Mouse (Mus musculus) limb, embryonic 15.5 days (tissue): ENCODE measurements around the gene Tjp3. TPM values are rescaled to one million over a fixed set of nuclear protein-coding genes. Genes with fewer than 3 reads are reported as not detected.

ENCODE experiments used
- ATAC-seq: fragments of 200-750 bp; cut with Nextera tagmentation; 2 replicates; pipeline ENCODE4 v1.8.0; 2017; ENCODE audit warnings: low read depth, moderate TSS enrichment; ENCODE audit not compliant: insufficient number of reproducible peaks, low FRiP score, low TSS enrichment
- H3K27ac ChIP-seq: fragments of 300-500 bp; sonication (generic); 2 replicates; pipeline ENCODE4 v1.5.1; 2015; ENCODE audit warnings: moderate library complexity, mild to moderate bottlenecking, inconsistent platforms
- H3K27me3 ChIP-seq: fragments of 300-500 bp; sonication (generic); 2 replicates; pipeline ENCODE4 v1.6.1; 2015; ENCODE audit warnings: inconsistent platforms
- H3K36me3 ChIP-seq: fragments of 300-500 bp; sonication (generic); 2 replicates; pipeline ENCODE4 v1.6.1; 2015; ENCODE audit warnings: inconsistent platforms
- H3K4me1 ChIP-seq: fragments of 300-500 bp; sonication (generic); 2 replicates; pipeline ENCODE4 v1.6.1; 2015; ENCODE audit warnings: inconsistent platforms
- H3K4me2 ChIP-seq: fragments of 300-500 bp; sonication (generic); 2 replicates; pipeline ENCODE4 v1.6.1; 2015; ENCODE audit warnings: mild to moderate bottlenecking, inconsistent platforms
- H3K4me3 ChIP-seq: fragments of 300-500 bp; sonication (generic); 2 replicates; pipeline ENCODE4 v1.5.1; 2015; ENCODE audit warnings: mild to moderate bottlenecking, inconsistent platforms
- H3K9ac ChIP-seq: fragments of 300-500 bp; sonication (generic); 2 replicates; pipeline ENCODE4 v1.6.1; 2015; ENCODE audit warnings: inconsistent platforms
- H3K9me3 ChIP-seq: fragments of 300-500 bp; sonication (generic); 2 replicates; pipeline ENCODE4 v1.6.1; 2016; ENCODE audit warnings: inconsistent platforms
- WGBS: fragments of 180-500 bp; shearing (Covaris S2); methylation state at CpG from one replicate; pipeline ENCODE4 v1.1.7; 2015; 5-methylcytosine and 5-hydroxymethylcytosine counted together
- polyA plus RNA-seq: library from polyadenylated mRNA; unstranded; fragments of >200 nt; fragmentation: Nextera tagmentation; extraction: Ambion mirVana; gene quantifications from 2 replicates; pipeline ENCODE4 v1.2.1, GENCODE M21; 2015

Gene Tjp3
- polyA plus RNA-seq, 1 experiment from 2014 or later: 9.9 TPM

DNA sequence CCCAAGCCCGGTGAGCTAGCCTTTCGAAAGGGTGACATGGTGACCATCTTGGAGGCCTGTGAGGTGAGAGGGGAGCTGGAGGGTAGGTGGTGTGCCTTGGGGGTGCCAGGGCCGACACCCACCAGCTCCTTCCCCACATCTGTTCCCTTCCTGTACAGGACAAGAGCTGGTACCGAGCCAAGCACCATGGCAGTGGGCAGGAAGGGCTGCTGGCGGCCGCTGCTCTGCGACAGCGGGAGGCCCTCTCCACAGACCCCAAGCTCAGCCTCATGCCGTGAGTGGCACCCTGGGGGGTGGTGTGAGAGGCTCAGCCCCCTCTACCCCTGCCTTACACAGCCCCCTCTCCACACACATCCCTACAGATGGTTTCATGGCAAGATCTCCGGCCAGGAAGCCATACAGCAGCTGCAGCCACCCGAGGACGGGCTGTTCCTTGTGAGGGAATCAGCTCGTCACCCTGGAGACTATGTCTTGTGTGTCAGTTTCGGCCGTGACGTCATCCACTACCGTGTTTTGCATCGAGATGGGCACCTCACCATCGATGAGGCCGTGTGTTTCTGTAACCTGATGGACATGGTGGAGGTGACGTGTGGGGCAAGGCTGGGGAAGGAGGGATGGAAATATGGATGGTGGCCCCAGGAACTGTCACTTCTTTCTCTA lies 32.0 kb downstream of the Tjp3 start:
- Histone ChIP-seq H3K4me3 (no peak overlapping the region), H3K9ac (no peak overlapping the region), H3K9me3 (peaks cover 4% of the 10 kb centered on the region; the same call in 1 of the 2 replicates), H3K36me3 (peaks cover 31% of the 10 kb centered on the region), H3K27me3 (peaks cover 57% of the 10 kb centered on the region), H3K4me1 (peaks cover 22% of the 10 kb centered on the region), H3K27ac (no peak overlapping the region), H3K4me2 (no peak overlapping the region)
- 35% methylated on average over 21 of the region's 21 CpGs for WGBS
- ATAC-seq: no peak

- WGBS: 2% methylated on average over 62 of the region's 62 CpGs
Observed at GRCm38 (mm10) chr10:81257158-81258039, 34.0 kb downstream of the Tjp3 start.

GRCm38 (mm10) chr10:81254886-81255285 lies 36.5 kb downstream of the Tjp3 start:
- no peak overlapping the region for H3K4me2 ChIP-seq
- H3K27me3 ChIP-seq: peaks cover 85% of the 10 kb centered on the region
- ATAC-seq: no peak
- H3K9me3 ChIP-seq: no peaks in the 10 kb centered on the region
- WGBS: 52% methylated on average over 1 of the region's 1 CpGs
- no peak overlapping the region for H3K4me3 ChIP-seq
- H3K27ac ChIP-seq: no peak overlapping the region
- no peaks in the 10 kb centered on the region for H3K36me3 ChIP-seq
- no peak overlapping the region for H3K9ac ChIP-seq
- peaks cover 35% of the 10 kb centered on the region for H3K4me1 ChIP-seq

More at GRCm38 (mm10) chr10:81257158-81258039, 34.0 kb downstream of the Tjp3 start:
- no peak for ATAC-seq
- Histone ChIP-seq H3K4me3 (peak overlapping the region; percentile 46), H3K9ac (peak overlapping the region; percentile 33), H3K4me1 (peaks cover 32% of the 10 kb centered on the region), H3K9me3 (peaks cover 4% of the 10 kb centered on the region; the same call in 1 of the 2 replicates), H3K27me3 (peaks cover 77% of the 10 kb centered on the region), H3K27ac (no peak overlapping the region), H3K36me3 (peaks cover 12% of the 10 kb centered on the region), H3K4me2 (peak overlapping the region; percentile 78)

DNA sequence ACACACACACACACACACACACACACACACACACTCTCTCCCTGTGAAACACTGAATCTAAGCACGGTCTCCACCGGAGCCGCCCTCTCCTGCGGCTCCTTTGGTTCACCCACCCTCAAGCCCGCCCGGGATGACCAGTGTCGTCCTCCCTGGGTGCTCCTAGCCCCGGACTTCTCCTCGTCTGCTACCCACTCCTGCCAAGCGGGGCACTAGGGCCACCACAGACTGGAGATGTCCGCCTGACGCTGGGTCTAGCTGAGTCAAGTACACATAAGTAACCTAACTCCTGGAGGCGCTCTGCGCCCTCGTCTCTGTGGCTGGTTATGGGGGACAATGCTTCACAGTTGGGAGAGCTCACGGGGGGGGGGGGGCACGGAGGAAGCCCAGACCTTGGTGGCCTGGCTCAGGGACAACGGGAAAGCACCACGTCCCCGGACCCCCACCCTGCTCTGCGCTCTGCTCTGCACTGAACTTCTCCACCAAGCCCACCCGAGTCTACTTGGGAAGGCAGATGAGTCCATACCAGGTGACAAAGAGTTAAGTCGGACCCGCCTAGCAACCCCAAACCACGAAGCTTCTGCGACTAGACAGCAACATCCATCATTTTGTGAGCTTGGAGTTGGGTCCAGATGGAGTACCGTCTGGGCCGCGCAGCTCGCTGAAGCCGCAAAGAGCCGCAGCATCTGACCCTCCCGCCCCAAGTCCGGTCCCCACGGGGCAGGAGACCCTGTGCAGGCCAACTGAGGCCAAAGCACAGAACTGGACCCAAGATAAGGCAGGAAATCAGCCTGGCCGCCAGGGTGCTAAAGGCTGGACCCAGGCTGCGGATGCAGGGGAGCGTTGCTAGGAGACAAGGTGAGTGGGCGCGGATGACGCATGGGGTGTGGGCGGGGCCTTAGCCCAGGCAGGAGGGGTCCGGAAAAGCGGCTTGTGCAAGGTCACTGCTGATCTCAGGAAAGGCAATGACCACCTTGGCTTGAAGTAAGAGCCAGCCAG lies 38.7 kb downstream of the Tjp3 start, which contains the start of gene Matk:
Gene Matk, plus strand, starts transcription at position 512 of the 996 bp plus-strand sequence.
- Histone ChIP-seq H3K9ac (0 out of 2 replicates have a peak within 1 kb of the TSS, but pooled peaks have one; percentile 10), H3K9me3 (no peaks in the 10 kb centered on the region), H3K4me2 (peak within 1 kb of the TSS; percentile 24), H3K27ac (no peak within 1 kb of the TSS), H3K4me1 (peaks cover 22% of the 10 kb centered on the region), H3K36me3 (no peaks in the 10 kb centered on the region; the same call in 1 of the 2 replicates), H3K27me3 (peaks cover 64% of the 10 kb centered on the region), H3K4me3 (peak within 1 kb of the TSS; percentile 13; the same call in 1 of the 2 replicates)
- ATAC-seq: no peak
- WGBS: 11% methylated on average over 44 of the region's 44 CpGs

- no peak for ATAC-seq
- 76% methylated on average over 8 of the region's 8 CpGs for WGBS
Observed at GRCm38 (mm10) chr10:81249442-81249841, 41.9 kb downstream of the Tjp3 start.

DNA sequence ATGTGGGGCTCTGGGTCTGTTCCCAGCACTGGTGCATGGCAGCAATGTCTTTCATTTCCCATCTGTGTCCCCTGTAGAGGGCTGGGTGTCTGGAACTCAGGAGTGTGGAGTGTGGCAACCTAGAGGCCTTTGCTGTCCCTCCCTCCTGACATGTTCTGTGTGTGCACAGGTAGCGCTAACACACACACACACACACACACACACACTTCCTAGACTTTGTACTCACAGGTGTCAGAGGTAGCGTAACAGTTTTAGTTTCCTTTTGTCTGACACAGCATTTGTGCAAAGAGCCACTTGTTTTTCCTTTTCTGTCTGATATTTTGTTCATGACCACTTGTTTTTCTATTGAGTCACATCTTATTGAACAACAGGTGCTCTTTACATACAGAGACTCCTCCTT lies 43.6 kb downstream of the Tjp3 start:
- Histone ChIP-seq H3K27me3 (peaks cover 36% of the 10 kb centered on the region), H3K4me2 (no peak overlapping the region), H3K36me3 (peaks cover 5% of the 10 kb centered on the region), H3K4me1 (peaks cover 11% of the 10 kb centered on the region), H3K27ac (no peak overlapping the region), H3K9ac (no peak overlapping the region), H3K4me3 (no peak overlapping the region), H3K9me3 (no peaks in the 10 kb centered on the region)
- 92% methylated on average over 2 of the region's 2 CpGs for whole genome bisulfite sequencing
- no peak for ATAC-seq

More at GRCm38 (mm10) chr10:81249442-81249841, 41.9 kb downstream of the Tjp3 start:
- Histone ChIP-seq H3K9me3 (no peaks in the 10 kb centered on the region), H3K36me3 (peaks cover 5% of the 10 kb centered on the region), H3K27me3 (peaks cover 44% of the 10 kb centered on the region), H3K4me3 (no peak overlapping the region), H3K4me1 (peaks cover 17% of the 10 kb centered on the region), H3K4me2 (no peak overlapping the region), H3K27ac (no peak overlapping the region), H3K9ac (no peak overlapping the region)

DNA sequence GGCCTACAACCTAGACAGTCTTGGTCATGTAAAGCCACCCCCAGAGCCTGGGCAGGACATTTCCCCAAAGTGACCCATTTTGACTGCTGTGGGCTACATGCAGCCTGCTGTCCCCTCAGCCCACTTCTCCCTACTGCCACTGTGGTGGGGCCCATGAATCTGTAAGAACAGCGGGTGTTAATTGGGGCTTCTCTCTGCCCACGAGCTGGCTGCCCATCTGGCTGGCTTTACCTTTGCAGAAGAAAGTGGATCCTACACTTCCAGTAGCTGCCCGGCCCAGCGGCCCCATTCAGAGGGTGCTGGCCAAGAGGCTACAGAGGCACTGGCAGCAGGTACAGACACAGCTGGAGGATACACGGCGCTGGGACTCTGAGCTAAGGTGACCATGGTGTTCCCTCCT lies 46.2 kb downstream of the Tjp3 start:
- Histone ChIP-seq H3K4me1 (peaks cover 2% of the 10 kb centered on the region), H3K9ac (no peak overlapping the region), H3K4me3 (no peak overlapping the region), H3K36me3 (peaks cover 5% of the 10 kb centered on the region), H3K27me3 (peaks cover 31% of the 10 kb centered on the region), H3K4me2 (no peak overlapping the region), H3K9me3 (no peaks in the 10 kb centered on the region), H3K27ac (no peak overlapping the region)
- 83% methylated on average over 6 of the region's 6 CpGs for WGBS
- no peak for ATAC-seq

DNA sequence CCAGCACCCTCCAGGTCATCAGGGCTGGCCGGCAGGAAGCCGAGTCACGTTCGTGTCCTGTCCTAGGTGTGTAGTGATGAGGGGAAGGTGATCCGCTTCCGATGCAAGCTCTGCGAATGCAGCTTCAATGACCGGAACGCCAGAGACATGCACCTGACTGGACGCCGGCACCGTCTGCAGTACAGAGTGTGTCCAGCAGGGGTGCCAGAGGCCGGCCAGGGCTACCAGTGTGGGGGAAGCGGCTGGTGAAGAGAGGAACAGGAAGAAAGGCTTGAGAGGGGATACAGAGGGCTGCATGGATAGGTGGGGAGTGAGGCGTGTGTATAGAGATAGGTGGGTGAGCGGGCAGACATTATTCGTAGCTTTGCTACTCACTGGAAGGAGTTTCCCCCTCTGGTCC lies 46.8 kb downstream of the Tjp3 start:
- Histone ChIP-seq H3K4me3 (no peak overlapping the region), H3K9me3 (no peaks in the 10 kb centered on the region), H3K27ac (no peak overlapping the region), H3K27me3 (peaks cover 37% of the 10 kb centered on the region), H3K4me1 (peaks cover 7% of the 10 kb centered on the region), H3K4me2 (no peak overlapping the region), H3K9ac (no peak overlapping the region), H3K36me3 (peaks cover 5% of the 10 kb centered on the region)
- no peak for ATAC-seq
- WGBS: 7% methylated on average over 17 of the region's 17 CpGs

DNA sequence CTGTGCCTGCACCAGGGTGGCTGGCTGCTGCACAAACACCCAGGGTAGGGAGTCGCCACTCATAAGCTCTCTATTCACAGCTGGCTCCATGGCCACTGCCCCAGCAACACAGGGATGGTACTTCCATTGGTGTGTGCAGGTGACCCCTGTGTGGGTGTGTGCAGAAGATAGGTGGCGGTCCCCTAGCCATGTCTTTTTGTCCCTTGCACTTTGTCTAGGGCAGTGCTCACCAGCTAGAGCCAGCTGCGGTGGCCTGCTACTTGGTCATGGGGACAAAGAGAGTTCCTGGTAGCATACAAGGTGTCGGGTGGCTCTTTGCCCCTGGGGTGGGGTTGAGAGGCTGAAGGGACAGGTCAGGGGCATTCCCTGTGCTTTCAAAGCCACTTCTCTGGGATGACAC lies 47.2 kb downstream of the Tjp3 start:
- no peak overlapping the region for H3K9ac ChIP-seq
- ATAC-seq: no peak
- peaks cover 10% of the 10 kb centered on the region for H3K4me1 ChIP-seq
- no peak overlapping the region for H3K4me3 ChIP-seq
- no peak overlapping the region for H3K4me2 ChIP-seq
- H3K27ac ChIP-seq: no peak overlapping the region
- peaks cover 5% of the 10 kb centered on the region for H3K36me3 ChIP-seq
- H3K9me3 ChIP-seq: no peaks in the 10 kb centered on the region
- H3K27me3 ChIP-seq: peaks cover 41% of the 10 kb centered on the region
- WGBS: 74% methylated on average over 4 of the region's 4 CpGs

DNA sequence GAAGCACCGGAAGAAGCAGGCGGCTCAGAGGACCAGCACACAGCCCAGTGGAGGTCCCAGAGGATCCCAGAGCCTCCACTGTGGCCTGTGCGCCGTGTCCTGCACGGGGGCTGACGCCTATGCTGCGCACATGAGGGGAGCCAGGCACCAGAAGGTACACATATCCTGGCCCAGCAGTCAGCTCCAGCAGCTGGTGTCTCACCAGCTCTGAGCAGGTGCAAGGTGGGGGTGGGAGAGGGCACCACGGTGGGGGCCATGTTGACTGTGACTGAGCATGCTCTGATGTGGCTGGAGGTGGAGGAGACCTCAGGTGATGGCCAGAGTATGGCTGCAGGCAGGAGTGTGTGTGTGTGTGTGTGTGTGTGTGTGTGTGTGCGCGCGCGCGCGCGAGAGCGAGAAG lies 49.4 kb downstream of the Tjp3 start:
- no peak overlapping the region for H3K9ac ChIP-seq
- H3K27me3 ChIP-seq: peaks cover 55% of the 10 kb centered on the region
- WGBS: 88% methylated on average over 16 of the region's 16 CpGs

GRCm38 (mm10) chr10:81240876-81241275 lies 50.5 kb downstream of the Tjp3 start:
- no peak overlapping the region for H3K4me3 ChIP-seq
- ATAC-seq: no peak
- peaks cover 55% of the 10 kb centered on the region for H3K27me3 ChIP-seq

More for the DNA sequence above, 49.4 kb downstream of the Tjp3 start:
- Histone ChIP-seq H3K4me3 (no peak overlapping the region), H3K4me1 (peaks cover 15% of the 10 kb centered on the region), H3K36me3 (peaks cover 5% of the 10 kb centered on the region; the same call in 1 of the 2 replicates), H3K9me3 (no peaks in the 10 kb centered on the region), H3K27ac (no peak overlapping the region), H3K4me2 (no peak overlapping the region)
- ATAC-seq: no peak

More at GRCm38 (mm10) chr10:81240876-81241275, 50.5 kb downstream of the Tjp3 start:
- no peak overlapping the region for H3K27ac ChIP-seq
- WGBS: 21% methylated on average over 13 of the region's 13 CpGs
- H3K4me1 ChIP-seq: peaks cover 15% of the 10 kb centered on the region
- H3K36me3 ChIP-seq: no peaks in the 10 kb centered on the region
- no peaks in the 10 kb centered on the region for H3K9me3 ChIP-seq
- no peak overlapping the region for H3K4me2 ChIP-seq
- H3K9ac ChIP-seq: no peak overlapping the region
